16 mouse cellular contexts compared by ENCODE assay signal in the genomic region with DNA sequence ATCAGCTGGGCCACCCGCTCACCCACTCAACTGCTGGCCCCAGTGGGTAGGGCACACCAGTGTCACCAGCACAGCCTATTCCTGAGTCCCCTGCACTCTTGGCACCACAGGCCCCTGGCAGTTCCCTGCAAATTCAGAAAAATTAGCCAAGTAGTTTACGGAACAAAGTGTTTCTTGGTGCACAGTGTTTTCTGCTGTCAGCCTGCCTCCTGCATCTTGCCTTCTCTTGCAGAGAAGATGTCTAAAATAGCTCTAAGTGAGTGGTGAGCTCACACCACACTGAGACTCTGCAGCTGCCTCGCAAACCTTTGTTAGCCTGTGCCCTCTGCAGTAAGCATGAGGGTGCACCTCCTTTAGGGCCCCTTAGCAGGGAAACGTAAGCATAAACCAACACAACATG.
"Had no signal": no experiment of that assay in that cellular context is flagged by ENCODE, and none has a peak within 500 bp of the region (broad histone marks: within the 10 kb centered on the region; RNA-seq: fewer than 3 reads in every experiment).

No protein-coding gene starts in this region.

- H3K9me3 ChIP-seq: intestine, embryonic 15.5 days; kidney, embryonic 15.5 days; limb, embryonic 12.5 days; midbrain, embryonic 12.5 days; neural tube, embryonic 13.5 days had no signal

- H3K27ac ChIP-seq: intestine, embryonic 15.5 days; kidney, embryonic 15.5 days; limb, embryonic 12.5 days; liver, embryonic 14.5 days; midbrain, embryonic 12.5 days; neural tube, embryonic 13.5 days had no signal

- H3K4me2 ChIP-seq: intestine, embryonic 15.5 days; kidney, embryonic 15.5 days; limb, embryonic 12.5 days; midbrain, embryonic 12.5 days; neural tube, embryonic 13.5 days had no signal

- DNase-seq: kidney, adult 2 months; kidney, postnatal 25 days; layer of hippocampus, adult 9-11 months; liver; lung, adult 2 months; lung, postnatal 10 days; lung, postnatal 4 days; right cerebral cortex, postnatal 25 days; thymus, postnatal 36 days had no signal

- ATAC-seq: intestine, embryonic 15.5 days; midbrain, embryonic 16.5 days had no signal

- H3K4me3 ChIP-seq: intestine, embryonic 15.5 days; kidney, embryonic 15.5 days; limb, embryonic 12.5 days; midbrain, embryonic 12.5 days; neural tube, embryonic 13.5 days had no signal

- H3K9ac ChIP-seq: intestine, embryonic 15.5 days; kidney, embryonic 15.5 days; limb, embryonic 12.5 days; liver, embryonic 14.5 days; midbrain, embryonic 12.5 days; neural tube, embryonic 13.5 days had no signal

- H3K4me1 ChIP-seq: intestine, embryonic 15.5 days; kidney, embryonic 15.5 days; midbrain, embryonic 12.5 days; neural tube, embryonic 13.5 days had no signal

- H3K36me3 ChIP-seq: intestine, embryonic 15.5 days; kidney, embryonic 15.5 days; limb, embryonic 12.5 days; midbrain, embryonic 12.5 days; neural tube, embryonic 13.5 days had no signal

- H3K27me3 ChIP-seq: intestine, embryonic 15.5 days; kidney, embryonic 15.5 days; limb, embryonic 12.5 days; midbrain, embryonic 12.5 days; neural tube, embryonic 13.5 days had no signal
